Mouse (Mus musculus) megakaryocyte, adult 5-6 weeks (primary cell): ENCODE measurements around the gene Gsta4. TPM values are rescaled to one million over a fixed set of nuclear protein-coding genes. Genes with fewer than 3 reads are reported as not detected.

Source experiments
- ATAC-seq: 2 replicates; pipeline ENCODE4 v1.8.0; 2016; ENCODE audit warnings: mild to moderate bottlenecking, inconsistent platforms; ENCODE audit not compliant: poor library complexity, severe bottlenecking
- total RNA-seq, 2 experiments: library from RNA; stranded (forward) in 1 of 2; stranded (reverse) in 1 of 2; fragments of 153-499, 151-499 nt in 1 of 2; fragments of 221-1000, 200-1000 nt in 1 of 2; gene quantifications; 2 replicates each; pipeline versions ENCODE4 v1.2.3 to v1.2.4; 2015 to 2017

The Gsta4 gene
- total RNA-seq, 2 experiments from 2014 or later = not detected

- ATAC-seq = peak; percentile 35
Observed at GRCm38 (mm10) chr9:78176831-78177230, 5.7 kb upstream of the Gsta4 start.

DNA sequence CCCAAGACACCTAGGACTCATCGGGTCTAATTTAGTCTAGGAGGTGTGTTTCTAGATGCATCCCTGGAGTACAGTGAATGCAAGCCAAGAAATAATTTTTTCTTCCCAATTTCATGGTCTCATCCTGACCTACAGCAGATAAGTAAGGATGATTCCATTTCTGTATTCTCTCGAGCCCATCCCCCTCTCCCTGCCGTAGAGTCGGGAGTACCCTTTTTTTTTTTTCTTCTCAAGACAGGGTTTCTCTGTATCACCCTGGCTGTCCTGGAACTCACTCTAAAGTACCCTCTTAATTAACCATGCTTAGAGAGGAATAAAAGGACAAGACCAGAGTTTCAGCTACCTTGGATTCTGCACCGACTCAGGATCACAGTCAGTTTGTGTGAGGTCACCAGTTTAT, 4.4 kb upstream of the Gsta4 start:
- ATAC-seq = no peak

DNA sequence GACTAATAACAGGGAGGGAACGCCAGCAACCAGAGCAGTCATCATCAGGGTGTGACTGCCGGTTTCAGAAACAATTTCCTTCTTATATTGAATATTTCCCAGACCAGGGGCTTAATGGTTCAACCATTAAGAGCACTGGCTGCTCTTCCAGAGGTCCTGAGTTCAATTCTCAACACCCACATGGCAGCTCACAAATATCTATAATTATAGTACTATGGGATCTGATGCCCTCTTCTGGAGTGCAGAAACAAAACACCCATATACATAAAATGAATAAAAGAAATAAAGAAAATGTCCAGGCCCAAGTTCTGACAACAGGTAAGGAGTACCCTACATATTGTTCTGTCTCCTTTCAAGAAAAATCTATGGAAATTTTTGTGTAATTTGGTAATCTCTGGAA, 3.5 kb upstream of the Gsta4 start:
- ATAC-seq = no peak

GRCm38 (mm10) chr9:78185686-78186085, 3.1 kb downstream of the Gsta4 start:
- no peak for ATAC-seq

GRCm38 (mm10) chr9:78188910-78189309, 6.3 kb downstream of the Gsta4 start:
- no peak for ATAC-seq

- ATAC-seq = no peak
Observed at GRCm38 (mm10) chr9:78190651-78191634, 8.4 kb downstream of the Gsta4 start.

DNA sequence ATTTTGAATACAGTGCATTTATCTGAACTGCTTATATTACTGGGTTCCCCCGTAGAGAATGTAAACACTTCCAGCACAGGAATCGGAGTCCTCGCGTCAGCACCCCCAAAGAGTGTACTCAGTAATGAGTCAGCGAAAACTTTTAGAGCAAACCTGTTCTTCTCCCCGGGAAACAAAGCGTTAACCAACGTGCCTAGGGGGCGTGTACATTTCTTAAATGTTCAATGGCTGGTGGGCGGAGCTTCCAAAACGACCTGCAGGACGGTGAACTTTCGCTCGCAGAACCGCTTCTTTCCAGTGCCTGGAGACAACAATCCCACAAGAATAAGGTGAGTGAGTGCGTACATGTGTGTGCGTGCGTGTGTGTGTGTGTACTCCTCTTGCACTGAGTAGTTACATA, 9.2 kb downstream of the Gsta4 start:
- peak; percentile 73 for ATAC-seq

DNA sequence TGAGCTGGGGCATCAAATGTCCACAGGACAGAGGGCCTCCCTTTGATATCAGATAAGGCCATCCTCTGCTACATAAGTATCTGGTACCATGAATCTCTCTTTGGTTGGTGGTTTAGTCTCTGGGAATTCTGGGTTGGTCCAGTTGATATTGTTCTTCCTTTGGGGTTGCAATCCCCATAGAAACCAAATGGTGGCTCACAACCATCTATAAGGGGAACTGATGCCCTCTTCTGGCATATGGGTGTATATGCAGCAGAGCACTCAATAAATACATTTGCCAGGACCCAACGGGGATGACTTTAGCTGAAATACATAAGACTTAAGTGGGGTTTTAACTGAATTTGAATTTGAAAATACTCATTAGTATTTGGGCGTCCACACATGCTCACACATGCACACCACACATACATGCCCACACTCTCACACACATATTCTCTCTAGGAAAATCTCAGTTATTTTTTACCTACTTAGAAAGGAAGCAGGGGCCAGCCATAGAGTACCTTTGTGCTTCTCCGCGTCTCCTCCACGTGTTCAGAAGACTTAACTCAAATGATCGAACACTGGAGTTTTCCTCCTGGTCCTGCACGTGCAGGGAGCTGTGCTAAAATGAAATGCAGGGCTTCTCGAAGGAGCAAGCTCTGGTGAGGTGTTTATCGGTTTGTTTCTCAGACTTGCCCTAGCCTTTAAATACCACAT, 11.5 kb downstream of the Gsta4 start:
- ATAC-seq = peak; percentile 84

DNA sequence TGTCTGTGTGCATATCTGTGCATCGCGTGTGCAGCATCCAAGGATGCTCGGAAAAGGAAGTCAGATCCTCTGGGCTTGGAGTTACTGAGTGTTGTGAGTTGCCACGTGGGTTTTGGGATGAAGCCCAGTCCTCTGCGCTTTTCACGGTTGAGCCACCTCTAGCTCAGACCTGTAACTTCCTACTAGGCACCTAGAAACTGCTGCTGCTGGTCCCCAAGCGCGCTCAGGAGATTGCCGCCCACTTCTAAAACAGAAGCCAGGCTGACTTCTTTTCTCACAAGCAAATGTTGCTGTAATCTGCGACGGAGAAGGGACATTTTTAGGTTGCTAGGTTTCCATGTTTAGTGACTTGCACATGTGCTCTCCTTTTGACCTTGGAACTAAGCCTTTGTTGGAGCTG, 12.5 kb downstream of the Gsta4 start:
- no peak for ATAC-seq

DNA sequence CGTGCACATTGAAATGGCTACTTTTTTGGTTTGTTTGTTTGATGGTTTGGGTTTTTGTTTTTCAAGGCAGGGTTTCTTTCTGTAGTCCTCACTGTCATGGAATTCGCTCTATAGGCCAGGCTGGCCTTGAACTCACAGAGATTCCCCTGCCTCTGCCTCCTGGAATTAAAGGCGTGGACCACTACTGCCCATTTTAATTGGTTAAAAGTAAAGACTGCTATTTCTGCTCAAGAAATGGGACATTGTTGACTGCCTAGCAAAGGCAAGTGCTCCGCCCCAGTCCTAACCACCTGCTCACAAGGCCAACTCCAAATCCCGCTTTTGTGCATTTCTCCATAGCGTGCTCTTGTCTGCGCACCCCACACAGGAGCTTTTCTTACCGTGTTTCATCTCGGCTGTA, 15.2 kb downstream of the Gsta4 start:
- ATAC-seq = no peak

DNA sequence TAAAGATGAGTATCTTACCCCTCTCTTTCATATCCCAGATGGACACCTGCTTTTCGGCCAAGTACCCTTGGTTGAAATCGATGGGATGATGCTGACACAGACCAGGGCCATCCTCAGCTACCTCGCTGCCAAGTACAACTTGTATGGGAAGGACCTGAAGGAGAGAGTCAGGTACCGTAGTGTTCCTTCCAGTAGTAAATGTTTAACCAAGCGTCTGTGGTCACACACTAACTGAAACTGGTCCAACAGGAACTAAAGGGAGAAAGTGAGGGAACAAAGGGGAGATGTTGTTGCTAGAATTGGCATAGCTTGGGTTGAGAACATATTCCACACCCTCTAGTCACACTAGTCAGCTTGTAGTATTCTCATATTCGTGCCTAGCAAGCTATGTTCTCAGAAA, 21.6 kb downstream of the Gsta4 start:
- no peak for ATAC-seq

DNA sequence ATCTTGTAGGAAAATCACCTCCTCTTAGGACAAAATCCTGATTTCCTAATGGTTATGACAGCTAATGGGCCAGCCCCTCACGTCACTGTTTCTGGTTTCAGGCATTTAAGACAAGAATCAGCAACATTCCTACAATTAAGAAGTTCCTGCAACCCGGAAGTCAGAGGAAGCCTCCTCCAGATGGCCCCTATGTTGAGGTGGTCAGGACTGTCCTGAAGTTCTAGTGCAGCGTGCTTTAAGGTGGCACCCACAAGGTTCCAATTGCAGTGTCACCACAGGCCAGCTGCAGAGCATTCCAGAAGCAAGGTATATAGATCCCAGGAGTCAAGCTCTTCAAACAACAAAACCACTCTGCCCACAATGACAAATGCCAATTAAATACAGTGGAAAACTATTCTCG, 26.4 kb downstream of the Gsta4 start:
- ATAC-seq = no peak

DNA sequence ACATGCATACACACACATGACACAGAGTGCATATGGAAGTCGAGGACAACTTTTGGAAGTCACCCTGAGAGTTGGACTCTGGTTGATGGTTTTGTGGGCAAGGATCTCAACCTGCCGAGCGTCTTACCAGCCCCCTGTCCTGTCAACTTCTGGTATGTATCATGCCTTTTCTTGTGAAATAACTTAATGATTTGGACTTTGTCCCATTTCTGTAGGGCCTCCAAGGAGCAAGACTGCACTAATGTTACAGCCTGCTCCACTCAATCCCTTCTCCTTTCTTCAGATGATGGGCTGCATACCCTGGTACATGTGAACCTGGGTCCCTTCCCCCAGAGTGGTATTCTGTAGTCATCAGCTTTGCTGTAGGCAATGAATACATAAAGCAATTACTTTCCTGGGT, 27.5 kb downstream of the Gsta4 start:
- ATAC-seq = no peak

DNA sequence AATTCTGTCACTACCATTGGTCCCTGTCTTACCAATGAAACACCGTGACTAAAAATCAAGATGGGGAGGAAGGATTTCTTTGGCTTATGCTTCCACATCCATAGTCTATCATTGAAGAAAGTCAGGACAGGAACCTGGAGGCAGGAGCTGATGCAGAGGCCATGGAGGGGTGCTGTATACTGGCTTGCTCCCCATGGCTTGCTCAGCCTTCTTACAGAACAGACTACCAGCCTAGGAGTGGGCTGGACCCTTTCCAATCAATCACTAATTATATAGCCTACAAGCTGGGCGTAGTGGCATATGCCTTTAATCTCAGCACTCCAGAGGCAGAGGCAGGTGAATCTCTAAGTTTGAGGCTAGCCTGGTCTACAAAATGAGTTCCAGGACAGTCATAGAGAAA, 28.2 kb downstream of the Gsta4 start:
- ATAC-seq = no peak

DNA sequence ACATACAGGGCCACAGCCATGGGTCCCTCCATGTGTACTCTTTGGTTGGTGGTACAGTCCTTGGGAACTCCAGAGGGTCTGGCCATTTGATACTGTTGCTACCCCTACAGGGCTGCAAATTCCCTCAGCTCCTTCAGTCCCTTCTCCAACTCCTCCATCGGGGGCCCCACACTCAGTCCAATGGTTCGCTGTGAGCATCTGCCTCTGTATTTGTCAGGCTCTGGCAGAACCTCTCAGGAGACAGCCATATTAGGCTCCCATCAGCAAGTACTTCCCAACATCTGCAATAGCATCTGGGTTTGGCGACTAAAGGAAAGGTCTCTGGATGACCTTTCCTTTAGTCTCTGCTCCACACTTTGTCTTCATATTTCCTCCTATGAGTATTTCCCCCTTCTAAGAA, 28.9 kb downstream of the Gsta4 start:
- ATAC-seq = no peak

- no peak for ATAC-seq
Observed at GRCm38 (mm10) chr9:78212341-78213049, 29.9 kb downstream of the Gsta4 start.

DNA sequence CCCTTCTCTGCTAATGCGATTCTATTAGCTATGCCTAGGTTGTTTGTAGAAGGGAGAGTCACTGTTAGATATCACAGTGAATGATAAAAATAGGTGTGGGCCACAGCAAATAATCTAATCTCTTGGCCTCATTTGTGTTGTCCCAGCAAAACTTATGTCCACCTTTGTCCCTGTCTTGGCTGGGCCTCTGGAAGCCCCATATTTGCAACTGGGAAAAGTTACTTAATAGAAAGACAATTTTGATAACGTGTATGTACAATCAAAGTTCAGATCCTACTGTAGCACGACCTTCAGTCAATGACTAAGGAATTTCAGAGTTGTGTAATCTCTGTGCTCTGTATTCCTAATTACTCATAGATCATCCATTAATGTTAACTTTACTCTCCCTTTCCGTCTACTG, 34.5 kb downstream of the Gsta4 start:
- no peak for ATAC-seq

- ATAC-seq = no peak
Observed at GRCm38 (mm10) chr9:78222616-78223015, 40.0 kb downstream of the Gsta4 start.

DNA sequence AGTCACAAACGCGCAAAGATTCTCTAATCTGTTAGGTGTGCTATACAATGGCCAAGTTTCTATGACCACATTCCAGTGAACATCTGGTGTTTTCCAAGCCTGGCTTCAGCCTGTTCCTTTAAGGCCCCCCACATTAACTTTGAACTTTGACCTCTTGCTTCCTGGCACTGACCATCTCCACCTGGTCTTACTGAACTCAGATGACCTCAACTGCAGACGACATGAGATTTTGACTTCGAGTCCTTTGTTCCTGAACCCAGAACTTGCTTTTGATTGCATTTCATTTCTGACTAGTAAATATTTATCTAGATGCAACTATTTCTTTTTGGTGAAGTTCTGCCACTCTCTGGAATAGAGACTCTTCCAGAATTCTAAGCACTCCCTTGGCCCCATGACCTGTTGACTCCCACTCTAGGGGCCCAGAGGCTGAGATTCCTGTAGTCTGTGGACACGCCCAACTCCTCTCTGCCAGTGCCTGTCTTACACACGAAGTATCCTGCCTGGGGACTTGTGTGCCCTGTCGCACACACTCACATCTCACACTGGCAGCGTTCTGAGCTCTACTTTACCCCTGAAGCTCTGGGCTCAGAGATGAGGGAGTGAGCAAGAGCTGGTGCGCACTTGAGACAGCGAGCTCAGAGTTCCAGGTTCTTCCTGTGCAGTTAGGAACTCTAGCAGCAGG, 40.8 kb downstream of the Gsta4 start:
- no peak for ATAC-seq

- no peak for ATAC-seq
Observed at GRCm38 (mm10) chr9:78224418-78224817, 41.8 kb downstream of the Gsta4 start.

DNA sequence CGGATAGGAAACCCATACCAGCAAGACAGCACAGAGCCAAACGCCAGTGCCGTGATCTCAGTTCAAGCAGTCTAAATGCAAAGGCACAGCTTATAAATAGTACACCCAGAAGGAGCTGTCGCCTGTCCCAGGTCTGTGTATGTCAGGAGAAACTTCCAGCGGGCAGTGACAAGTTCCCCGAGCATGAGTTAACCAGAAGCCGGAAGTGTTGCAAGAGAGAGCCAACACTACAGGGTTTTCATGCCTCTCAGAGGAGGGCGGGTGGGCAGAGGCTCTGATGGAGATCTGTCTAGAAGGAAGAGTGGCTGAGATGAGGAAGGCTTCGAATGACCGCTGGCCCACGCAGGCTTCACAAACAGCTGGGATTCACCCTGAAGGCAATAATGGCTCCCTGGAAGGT, 42.7 kb downstream of the Gsta4 start:
- peak; percentile 75 for ATAC-seq
